Mouse (Mus musculus) hindbrain, embryonic 11.5 days (tissue): Measurements from ENCODE around the gene Nr1h2. TPM values are rescaled to one million over a fixed set of nuclear protein-coding genes. Genes with fewer than 3 reads are reported as not detected.

ENCODE experiments used
- ATAC-seq: fragments of 200-750 bp; cut with Nextera tagmentation; 2 replicates; pipeline ENCODE4 v1.8.0; 2017; ENCODE audit warnings: mild to moderate bottlenecking, moderate TSS enrichment, moderate library complexity; ENCODE audit not compliant: low FRiP score
- DNase-seq: peaks from one replicate; pipeline ENCODE4 v3.0.0-alpha.2; 2015; ENCODE audit warnings: low spot score
- H3K27ac ChIP-seq: fragments of 300-500 bp; sonication (generic); 2 replicates; pipeline ENCODE4 v1.5.1; 2014; ENCODE audit warnings: mild to moderate bottlenecking, low read depth, low read length
- H3K27me3 ChIP-seq: fragments of 300-500 bp; sonication (generic); 2 replicates; pipeline ENCODE4 v1.6.1; 2014; ENCODE audit warnings: mild to moderate bottlenecking, low read length, moderate library complexity, mixed read lengths; ENCODE audit not compliant: control insufficient read depth, insufficient read depth
- H3K36me3 ChIP-seq: fragments of 300-500 bp; sonication (generic); 2 replicates; pipeline ENCODE4 v1.6.1; 2014; ENCODE audit warnings: mild to moderate bottlenecking, low read length, moderate library complexity, mixed read lengths; ENCODE audit not compliant: control insufficient read depth, insufficient read depth
- H3K4me1 ChIP-seq: fragments of 300-500 bp; sonication (generic); replicated peaks from 2 replicates; pipeline ENCODE4 v1.6.1; 2014; ENCODE audit warnings: low read length, mixed read lengths; ENCODE audit not compliant: control insufficient read depth, insufficient read depth
- H3K4me2 ChIP-seq: fragments of 300-500 bp; sonication (generic); replicated peaks from 2 replicates; pipeline ENCODE4 v1.6.1; 2014; ENCODE audit warnings: mild to moderate bottlenecking, low read depth, low read length
- H3K4me3 ChIP-seq: fragments of 300-500 bp; sonication (generic); 2 replicates; pipeline ENCODE4 v1.5.1; 2014; ENCODE audit warnings: low read depth, low read length
- H3K9ac ChIP-seq: fragments of 300-500 bp; sonication (generic); 2 replicates; pipeline ENCODE4 v1.6.1; 2014; ENCODE audit warnings: low read depth, low read length
- H3K9me3 ChIP-seq: fragments of 300-500 bp; sonication (generic); 2 replicates; pipeline ENCODE4 v1.6.1; 2016; ENCODE audit warnings: low read length; ENCODE audit not compliant: control insufficient read depth
- WGBS: fragments of 180-500 bp; shearing (Covaris S2); extraction: QIAGEN DNeasy Blood & Tissue Kit; methylation state at CpG from one replicate; pipeline ENCODE4 v1.1.7; 2014; 5-methylcytosine and 5-hydroxymethylcytosine counted together
- polyA plus RNA-seq: library from polyadenylated mRNA; unstranded; fragments of >200 nt; fragmentation: Nextera tagmentation; extraction: Ambion mirVana; gene quantifications from 2 replicates; pipeline ENCODE4 v1.2.1, GENCODE M21; 2014

The Nr1h2 gene
- polyA plus RNA-seq, 1 experiment from 2014 or later = 70.8 TPM

GRCm38 (mm10) chr7:44589149-44589548, 35.4 kb upstream of the Nr1h2 start:
- Histone ChIP-seq H3K27ac (no peak overlapping the region), H3K4me2 (peak overlapping the region; percentile 99), H3K9me3 (no peaks in the 10 kb centered on the region), H3K4me1 (peaks cover 19% of the 10 kb centered on the region), H3K9ac (peak overlapping the region; percentile 47), H3K4me3 (peak overlapping the region; percentile 28), H3K36me3 (no peaks in the 10 kb centered on the region), H3K27me3 (peaks cover 39% of the 10 kb centered on the region)
- WGBS = under 1% methylated on average over 23 of the region's 33 CpGs
- DNase-seq (peak; percentile 89), ATAC-seq (peak; percentile 30)

- DNase-seq = peak; percentile 16
- no peak for ATAC-seq
- no peak overlapping the region for H3K27ac ChIP-seq
Observed at GRCm38 (mm10) chr7:44588338-44588737, 34.6 kb upstream of the Nr1h2 start.

GRCm38 (mm10) chr7:44587676-44588075, 33.9 kb upstream of the Nr1h2 start:
- Histone ChIP-seq H3K36me3 (no peaks in the 10 kb centered on the region), H3K4me3 (no peak overlapping the region), H3K27ac (no peak overlapping the region), H3K9ac (no peak overlapping the region; the same call in 1 of the 2 replicates), H3K4me1 (peaks cover 14% of the 10 kb centered on the region), H3K27me3 (peaks cover 29% of the 10 kb centered on the region), H3K4me2 (peak overlapping the region; percentile 63; the same call in 1 of the 2 replicates), H3K9me3 (no peaks in the 10 kb centered on the region)
- no peak for ATAC-seq
- 39% methylated on average over 6 of the region's 6 CpGs for WGBS
- peak; percentile 7 for DNase-seq

More at GRCm38 (mm10) chr7:44588338-44588737, 34.6 kb upstream of the Nr1h2 start:
- peak overlapping the region; percentile 47 for H3K9ac ChIP-seq
- H3K4me2 ChIP-seq = peak overlapping the region; percentile 99
- H3K9me3 ChIP-seq = no peaks in the 10 kb centered on the region
- no peaks in the 10 kb centered on the region for H3K36me3 ChIP-seq
- peaks cover 36% of the 10 kb centered on the region for H3K27me3 ChIP-seq
- 11% methylated on average over 12 of the region's 12 CpGs for WGBS
- peaks cover 19% of the 10 kb centered on the region for H3K4me1 ChIP-seq
- H3K4me3 ChIP-seq = peak overlapping the region; percentile 28

- H3K4me2 ChIP-seq = peak overlapping the region; percentile 63
- peaks cover 10% of the 10 kb centered on the region for H3K4me1 ChIP-seq
- DNase-seq = peak; percentile 83
- H3K36me3 ChIP-seq = no peaks in the 10 kb centered on the region
- H3K27me3 ChIP-seq = peaks cover 22% of the 10 kb centered on the region
- no peaks in the 10 kb centered on the region for H3K9me3 ChIP-seq
- WGBS = 1% methylated on average over 18 of the region's 18 CpGs
- ATAC-seq = 0 out of 2 replicates have a peak, but pooled peaks have one; percentile 28
- H3K4me3 ChIP-seq = peak overlapping the region; percentile 32
- H3K9ac ChIP-seq = peak overlapping the region; percentile 44; the same call in 1 of the 2 replicates
- H3K27ac ChIP-seq = no peak overlapping the region
Observed at GRCm38 (mm10) chr7:44586930-44587329, 33.2 kb upstream of the Nr1h2 start.

- peak overlapping the region; percentile 63 for H3K4me2 ChIP-seq
- H3K27me3 ChIP-seq = peaks cover 17% of the 10 kb centered on the region
- H3K4me3 ChIP-seq = peak overlapping the region; percentile 32
- H3K9me3 ChIP-seq = no peaks in the 10 kb centered on the region
- WGBS = 14% methylated on average over 19 of the region's 19 CpGs
- ATAC-seq (no peak), DNase-seq (peak; percentile 56)
- no peaks in the 10 kb centered on the region for H3K36me3 ChIP-seq
- H3K27ac ChIP-seq = no peak overlapping the region
- H3K9ac ChIP-seq = peak overlapping the region; percentile 34
- H3K4me1 ChIP-seq = peaks cover 7% of the 10 kb centered on the region
Observed at GRCm38 (mm10) chr7:44586518-44586917, 32.8 kb upstream of the Nr1h2 start.

- peaks cover 14% of the 10 kb centered on the region; the same call in 1 of the 2 replicates for H3K27me3 ChIP-seq
- no peak overlapping the region for H3K4me3 ChIP-seq
- H3K9me3 ChIP-seq = no peaks in the 10 kb centered on the region
- H3K27ac ChIP-seq = no peak overlapping the region
- peaks cover 4% of the 10 kb centered on the region for H3K4me1 ChIP-seq
- DNase-seq = no peak
- no peak overlapping the region for H3K9ac ChIP-seq
- 95% methylated on average over 6 of the region's 6 CpGs for WGBS
- H3K4me2 ChIP-seq = no peak overlapping the region
- no peak for ATAC-seq
- no peaks in the 10 kb centered on the region for H3K36me3 ChIP-seq
Observed at GRCm38 (mm10) chr7:44585606-44586005, 31.9 kb upstream of the Nr1h2 start.

GRCm38 (mm10) chr7:44584921-44585320, 31.2 kb upstream of the Nr1h2 start:
- H3K9ac ChIP-seq = no peak overlapping the region
- no peak overlapping the region for H3K4me2 ChIP-seq
- peaks cover 4% of the 10 kb centered on the region for H3K4me1 ChIP-seq
- no peak overlapping the region for H3K4me3 ChIP-seq
- peaks cover 14% of the 10 kb centered on the region; the same call in 1 of the 2 replicates for H3K27me3 ChIP-seq
- no peak overlapping the region for H3K27ac ChIP-seq
- 89% methylated on average over 6 of the region's 6 CpGs for WGBS
- H3K9me3 ChIP-seq = no peaks in the 10 kb centered on the region
- DNase-seq = no peak
- no peak for ATAC-seq
- no peaks in the 10 kb centered on the region for H3K36me3 ChIP-seq

GRCm38 (mm10) chr7:44584265-44584804, 30.6 kb upstream of the Nr1h2 start:
- no peak overlapping the region for H3K4me3 ChIP-seq
- DNase-seq = no peak
- no peak overlapping the region for H3K27ac ChIP-seq
- no peak overlapping the region for H3K4me2 ChIP-seq
- no peaks in the 10 kb centered on the region for H3K36me3 ChIP-seq
- no peak for ATAC-seq
- H3K4me1 ChIP-seq = peaks cover 4% of the 10 kb centered on the region
- H3K9me3 ChIP-seq = no peaks in the 10 kb centered on the region
- whole genome bisulfite sequencing = 89% methylated on average over 4 of the region's 4 CpGs
- H3K27me3 ChIP-seq = peaks cover 14% of the 10 kb centered on the region; the same call in 1 of the 2 replicates
- no peak overlapping the region for H3K9ac ChIP-seq

GRCm38 (mm10) chr7:44583146-44583545, 29.4 kb upstream of the Nr1h2 start:
- DNase-seq = no peak
- Histone ChIP-seq H3K4me1 (no peaks in the 10 kb centered on the region; the same call in none of the 2 replicates), H3K36me3 (no peaks in the 10 kb centered on the region), H3K9ac (no peak overlapping the region), H3K27me3 (peaks cover 11% of the 10 kb centered on the region; the same call in 1 of the 2 replicates), H3K4me2 (no peak overlapping the region), H3K27ac (no peak overlapping the region), H3K4me3 (no peak overlapping the region), H3K9me3 (no peaks in the 10 kb centered on the region)
- 86% methylated on average over 1 of the region's 1 CpGs for WGBS
- no peak for ATAC-seq
